In genomic region chr11:34865741-34866270, GRCm38 (mm10) we compare ENCODE assay signal across 20 mouse cellular contexts. TPM values are rescaled to one million over a fixed set of nuclear protein-coding genes. Genes with fewer than 3 reads are reported as not detected.
A peak's percentile ranks its signal among the peaks of the same experiment; 100 is the strongest.
DNase-seq lines count a peak whose midpoint lies in the region; TF ChIP-seq lines count a peak whose summit lies in the region.
"Had no signal": no experiment of that assay in that cellular context is flagged by ENCODE, and none has a peak within 500 bp of the region (broad histone marks: within the 10 kb centered on the region; RNA-seq: fewer than 3 reads in every experiment).

No protein-coding gene starts in this region.

- no peak for TF ChIP-seq CTCF in gastrocnemius, adult 2 months (IDR thresholded peaks at IDR 0.05)

- peak; percentile 20 for DNase-seq in gastrocnemius, adult 2 months
- DNase-seq in gastrocnemius, adult 8-10 months (ENCODE audit: low spot score in 2 of 2): no peak
- DNase-seq in lung, postnatal 25 days (ENCODE audit: low spot score): peak; percentile 17
- no peak for DNase-seq in lung, postnatal 4 days
- peak; percentile 13 for DNase-seq in adipocyte (ENCODE audit: low spot score)
- DNase-seq in skeletal muscle tissue, adult 2 months (ENCODE audit: low read depth, low spot score): peak; percentile 58
- no peak for DNase-seq in thymus, postnatal 14 days
- DNase-seq in right cerebral cortex, adult 2 months (ENCODE audit: low spot score in 2 of 2): no peak
- DNase-seq: cerebellum, adult 18-20 months; cerebellum, adult 9-10 months; cerebellum, postnatal 14 days; heart, postnatal 10 days; kidney, adult 11 months had no signal

- no peak overlapping the region for H3K4me3 ChIP-seq in gastrocnemius, adult 2 months
- H3K4me3 ChIP-seq: forebrain, embryonic 12.5 days; forebrain, embryonic 15.5 days; heart, embryonic 12.5 days; heart, embryonic 15.5 days; hindbrain, embryonic 10.5 days; hindbrain, embryonic 13.5 days; intestine, embryonic 15.5 days had no signal

- H3K27ac ChIP-seq in gastrocnemius, adult 2 months: peak overlapping the region; percentile 76
- H3K27ac ChIP-seq: forebrain, embryonic 12.5 days; forebrain, embryonic 15.5 days; heart, embryonic 15.5 days; hindbrain, embryonic 10.5 days; hindbrain, embryonic 13.5 days; intestine, embryonic 15.5 days had no signal

- intact Hi-C loops in gastrocnemius, adult 2 months (cut with DNase I): no loop called here

RNA-seq across cellular contexts. Expression of gene Spdl1, which starts 32.4 kb away (rescaled TPM):
- total RNA-seq in gastrocnemius, adult 2 months (2021): under 1 TPM; 0.14 to 0.18 TPM
- total RNA-seq in gastrocnemius, adult 8-10 months (2022): under 1 TPM in 2 of 4 experiments, not detected in 2; 0.11 to 0.39 TPM

Comparison
In these comparisons a context has a peak if more than half of its experiments do, and no peak if none do; other contexts are left out.
1. DNase-seq: peak in gastrocnemius, adult 2 months (single experiment), lung, postnatal 25 days (single experiment), adipocyte (single experiment) and skeletal muscle tissue, adult 2 months (single experiment); none in gastrocnemius, adult 8-10 months (0 of 2), lung, postnatal 4 days (0 of 2), thymus, postnatal 14 days (single experiment) and right cerebral cortex, adult 2 months (0 of 2).